ENCODE assay signal across 15 mouse cellular contexts in the genomic region with DNA sequence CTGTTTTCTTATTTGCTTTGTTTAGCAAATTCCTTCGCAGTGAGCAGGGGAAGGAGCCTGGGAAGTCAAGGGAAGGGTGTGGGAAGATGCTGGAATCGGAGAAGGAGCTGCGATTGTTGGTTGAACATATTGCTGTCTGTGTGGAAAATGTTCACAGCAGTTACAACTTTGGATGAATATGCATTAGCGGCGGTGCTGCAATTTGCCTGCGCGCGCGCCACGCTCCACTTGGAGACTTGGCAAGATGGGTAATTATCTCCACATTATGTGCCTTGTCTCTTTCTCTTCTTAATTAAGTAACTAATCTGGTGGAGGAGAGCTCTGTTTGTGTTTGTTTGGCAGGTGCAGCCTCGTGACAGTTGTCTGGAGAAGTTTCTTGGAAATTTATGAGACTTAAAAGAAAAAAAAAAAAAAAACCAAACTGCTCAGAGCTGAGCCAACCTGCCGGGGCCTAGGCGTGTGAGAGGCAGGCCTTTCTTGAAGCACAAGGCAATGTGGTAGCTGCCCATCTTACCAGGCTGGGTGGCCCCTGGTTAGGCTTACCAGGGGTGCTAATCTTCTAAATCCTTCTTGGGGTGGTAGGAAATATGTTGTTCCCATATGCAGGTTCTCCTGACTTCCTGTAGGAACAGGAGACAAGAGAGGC.
DNase-seq lines count a peak whose midpoint lies in the region; ATAC-seq lines count a peak whose summit lies in the region.
"Had no signal": no experiment of that assay in that cellular context is flagged by ENCODE, and none has a peak within 500 bp of the region (broad histone marks: within the 10 kb centered on the region; RNA-seq: fewer than 3 reads in every experiment).

No protein-coding gene starts in this region.

- H3K4me3 ChIP-seq in forebrain, embryonic 13.5 days: no peak overlapping the region
- H3K4me3 ChIP-seq in forebrain, embryonic 10.5 days: no peak overlapping the region
- H3K4me3 ChIP-seq: hindbrain, embryonic 15.5 days; lung, embryonic 15.5 days; megakaryocyte, embryonic 14.5 days had no signal

- no peak overlapping the region for H3K27ac ChIP-seq in forebrain, embryonic 13.5 days
- no peak overlapping the region for H3K27ac ChIP-seq in forebrain, embryonic 10.5 days
- H3K27ac ChIP-seq: hindbrain, embryonic 15.5 days; lung, embryonic 15.5 days had no signal

- no peaks in the 10 kb centered on the region for H3K36me3 ChIP-seq in forebrain, embryonic 13.5 days (ENCODE audit: poor library complexity, severe bottlenecking)
- H3K36me3 ChIP-seq in forebrain, embryonic 10.5 days (replicated peaks): no peaks in the 10 kb centered on the region
- H3K36me3 ChIP-seq: hindbrain, embryonic 15.5 days; lung, embryonic 15.5 days had no signal

- 26% methylated on average over 13 of the region's 13 CpGs for WGBS in forebrain, embryonic 13.5 days
- WGBS in forebrain, embryonic 10.5 days: 91% methylated on average over 13 of the region's 13 CpGs

- H3K9me3 ChIP-seq in forebrain, embryonic 13.5 days (replicated peaks): no peaks in the 10 kb centered on the region
- H3K9me3 ChIP-seq in forebrain, embryonic 10.5 days: peaks cover 3% of the 10 kb centered on the region; the same call in 1 of the 2 replicates
- H3K9me3 ChIP-seq: hindbrain, embryonic 15.5 days; lung, embryonic 15.5 days had no signal

- DNase-seq in forebrain, embryonic 10.5 days (ENCODE audit: extremely low spot score, low spot score): no peak
- DNase-seq in brain, embryonic 18.5 days (ENCODE audit: low read depth, low spot score): peak; percentile 81
- peak; percentile 60 to 67 for DNase-seq in layer of hippocampus, adult 8-10 months (ENCODE audit: low spot score in 2 of 2)
- DNase-seq in right cerebral cortex, adult 18-20 months: peak; percentile 68
- DNase-seq in liver: no peak
- DNase-seq in spleen, postnatal 4 days (ENCODE audit: low spot score in 2 of 2): no peak
- no peak for DNase-seq in thymus, postnatal 25 days
- DNase-seq: adrenal gland, adult 2 months; cerebellum, adult 9-11 months; kidney, adult 2 months had no signal

- peaks cover 28% of the 10 kb centered on the region for H3K4me1 ChIP-seq in forebrain, embryonic 13.5 days
- peaks cover 12% of the 10 kb centered on the region for H3K4me1 ChIP-seq in forebrain, embryonic 10.5 days
- H3K4me1 ChIP-seq: lung, embryonic 15.5 days; megakaryocyte, embryonic 14.5 days had no signal

- no peak overlapping the region for H3K9ac ChIP-seq in forebrain, embryonic 13.5 days
- H3K9ac ChIP-seq: hindbrain, embryonic 15.5 days; lung, embryonic 15.5 days had no signal

- peaks cover under 1% of the 10 kb centered on the region; the same call in 1 of the 2 replicates for H3K27me3 ChIP-seq in forebrain, embryonic 13.5 days
- peaks cover 25% of the 10 kb centered on the region for H3K27me3 ChIP-seq in forebrain, embryonic 10.5 days (ENCODE audit: poor library complexity, severe bottlenecking)
- H3K27me3 ChIP-seq: CH12.LX had no signal

- peak; percentile 75 for ATAC-seq in forebrain, embryonic 13.5 days

- H3K4me2 ChIP-seq in forebrain, embryonic 13.5 days: no peak overlapping the region
- H3K4me2 ChIP-seq: hindbrain, embryonic 15.5 days; lung, embryonic 15.5 days had no signal

Comparison
In these comparisons a context has a peak if more than half of its experiments do, and no peak if none do; other contexts are left out.
1. DNase-seq: peak in brain, embryonic 18.5 days (single experiment), layer of hippocampus, adult 8-10 months (2 of 2) and right cerebral cortex, adult 18-20 months (single experiment); none in forebrain, embryonic 10.5 days (single experiment), liver (single experiment), spleen, postnatal 4 days (0 of 2) and thymus, postnatal 25 days (single experiment).